Mouse (Mus musculus) heart, embryonic 15.5 days (tissue): Measurements from ENCODE around the gene Castor2. TPM values are rescaled to one million over a fixed set of nuclear protein-coding genes. Genes with fewer than 3 reads are reported as not detected.

Experiments
- ATAC-seq: fragments of 200-750 bp; cut with Nextera tagmentation; replicated peaks from 2 replicates; pipeline ENCODE4 v1.8.0; 2017; ENCODE audit warnings: low read depth, moderate TSS enrichment; ENCODE audit not compliant: insufficient number of reproducible peaks, insufficient read depth, low FRiP score
- H3K27ac ChIP-seq: fragments of 300-500 bp; sonication (generic); 2 replicates; pipeline ENCODE4 v1.5.1; 2015; ENCODE audit warnings: mild to moderate bottlenecking, inconsistent platforms
- H3K27me3 ChIP-seq: fragments of 300-500 bp; sonication (generic); 2 replicates; pipeline ENCODE4 v1.6.1; 2015; ENCODE audit warnings: inconsistent platforms
- H3K36me3 ChIP-seq: fragments of 300-500 bp; sonication (generic); 2 replicates; pipeline ENCODE4 v1.6.1; 2015; ENCODE audit warnings: mild to moderate bottlenecking, inconsistent platforms
- H3K4me1 ChIP-seq: fragments of 300-500 bp; sonication (generic); replicated peaks from 2 replicates; pipeline ENCODE4 v1.6.1; 2015; ENCODE audit warnings: inconsistent platforms
- H3K4me2 ChIP-seq: fragments of 300-500 bp; sonication (generic); 2 replicates; pipeline ENCODE4 v1.6.1; 2015; ENCODE audit warnings: inconsistent platforms, mild to moderate bottlenecking, moderate library complexity
- H3K4me3 ChIP-seq: fragments of 300-500 bp; sonication (generic); 2 replicates; pipeline ENCODE4 v1.5.1; 2015; ENCODE audit warnings: mild to moderate bottlenecking, inconsistent platforms
- H3K9ac ChIP-seq: fragments of 300-500 bp; sonication (generic); 2 replicates; pipeline ENCODE4 v1.6.1; 2015; ENCODE audit warnings: mild to moderate bottlenecking, inconsistent platforms
- H3K9me3 ChIP-seq: fragments of 300-500 bp; sonication (generic); replicated peaks from 2 replicates; pipeline ENCODE4 v1.6.1; 2016; ENCODE audit warnings: inconsistent platforms
- WGBS: fragments of 180-500 bp; shearing (Covaris S2); methylation state at CpG from one replicate; pipeline ENCODE4 v1.1.7; 2015; ENCODE audit warnings: mixed read lengths; 5-methylcytosine and 5-hydroxymethylcytosine counted together
- polyA plus RNA-seq: library from polyadenylated mRNA; unstranded; fragments of >200 nt; fragmentation: Nextera tagmentation; extraction: Ambion mirVana; gene quantifications from 2 replicates; pipeline ENCODE4 v1.2.1, GENCODE M21; 2015

Castor2 gene
- polyA plus RNA-seq = 5.0 and 6.2 TPM in 2 replicates

DNA sequence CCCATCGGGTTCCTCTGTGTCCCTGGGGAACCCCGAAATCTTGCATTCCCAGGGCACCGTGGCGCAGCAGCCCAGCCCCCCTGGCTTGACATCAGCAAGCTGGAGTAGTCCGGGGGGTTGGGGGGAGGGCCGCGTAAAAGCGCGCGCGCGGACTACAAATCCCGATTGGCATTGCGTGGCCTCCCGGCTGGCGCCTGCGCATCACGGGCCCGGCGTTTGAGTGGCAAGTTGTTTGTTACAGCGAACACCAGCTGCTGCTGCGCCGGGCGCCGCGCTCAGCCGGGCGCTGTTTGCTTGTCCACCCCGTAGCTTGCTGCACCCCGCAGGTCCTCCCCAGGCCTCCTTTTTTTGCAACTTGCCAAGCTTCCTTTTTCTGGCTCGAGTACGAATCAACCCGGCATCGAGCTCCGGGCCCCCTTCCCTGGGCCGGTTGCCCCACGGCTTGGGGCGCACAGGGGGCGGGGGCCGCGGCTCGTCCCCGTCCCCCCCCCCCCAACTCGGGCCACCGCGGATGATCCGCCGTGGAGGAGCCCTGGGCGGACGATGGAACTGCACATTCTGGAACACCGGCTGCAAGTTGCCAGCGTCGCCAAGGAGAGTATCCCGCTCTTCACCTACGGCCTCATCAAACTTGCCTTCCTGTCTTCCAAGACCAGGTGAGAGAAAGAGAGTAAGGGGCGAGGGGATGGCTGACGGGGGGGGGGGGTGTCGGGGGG, at the start of gene Castor2:
Castor2 (plus strand) TSS at position 216 of the 716 bp plus-strand sequence.
- Histone ChIP-seq H3K9ac (peak within 1 kb of the TSS; percentile 87), H3K4me1 (peaks cover 25% of the 10 kb centered on the region), H3K9me3 (no peaks in the 10 kb centered on the region), H3K4me2 (peak within 1 kb of the TSS; percentile 97), H3K36me3 (no peaks in the 10 kb centered on the region), H3K27ac (peak within 1 kb of the TSS; percentile 53), H3K27me3 (no peaks in the 10 kb centered on the region), H3K4me3 (peak within 1 kb of the TSS; percentile 87)
- under 1% methylated on average over 58 of the region's 58 CpGs for WGBS
- peak; percentile 94 for ATAC-seq

DNA sequence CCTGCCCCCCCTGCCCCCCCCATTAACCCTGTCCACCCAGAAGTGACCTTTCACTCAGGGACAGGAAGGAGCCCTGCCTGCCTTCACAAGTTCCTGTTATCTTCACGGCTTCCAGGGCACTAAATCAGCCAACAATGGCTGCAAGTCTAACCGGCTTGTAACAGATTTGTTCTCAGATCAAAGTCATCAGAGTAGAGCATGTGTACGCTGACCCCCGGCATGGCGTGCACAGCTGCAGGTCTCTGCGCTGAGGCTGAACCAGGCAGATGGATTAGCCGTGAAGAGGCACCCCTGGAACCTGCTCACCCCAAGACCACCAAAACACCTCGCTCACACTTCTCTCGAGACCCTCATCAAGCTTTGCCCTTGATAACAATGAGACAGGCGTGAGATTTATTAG, 48.8 kb upstream of the Castor2 start:
- Histone ChIP-seq H3K9ac (no peak overlapping the region), H3K9me3 (no peaks in the 10 kb centered on the region), H3K27ac (no peak overlapping the region), H3K4me3 (no peak overlapping the region), H3K4me1 (no peaks in the 10 kb centered on the region), H3K27me3 (no peaks in the 10 kb centered on the region), H3K4me2 (no peak overlapping the region), H3K36me3 (no peaks in the 10 kb centered on the region)
- 32% methylated on average over 10 of the region's 10 CpGs for WGBS
- no peak for ATAC-seq

DNA sequence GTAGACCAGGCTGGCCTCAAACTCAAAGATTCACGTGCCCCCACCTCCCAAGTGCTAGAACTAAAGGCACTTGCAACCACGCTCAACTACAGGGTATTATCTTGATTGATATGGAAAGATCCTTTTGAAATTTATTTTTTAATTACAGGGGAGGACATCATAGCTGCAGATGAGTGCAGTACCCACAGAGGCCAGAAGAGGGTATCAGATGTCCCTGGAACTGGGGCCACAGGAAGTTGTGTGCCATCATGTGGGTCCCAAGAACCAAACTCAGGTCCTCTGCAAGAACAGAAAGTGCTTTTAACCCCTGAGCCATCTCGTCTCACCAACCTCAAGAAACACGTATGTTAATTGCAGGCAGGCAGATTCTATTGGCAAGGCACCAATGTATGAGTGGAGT, 46.9 kb upstream of the Castor2 start:
- no peak for ATAC-seq
- 84% methylated on average over 4 of the region's 4 CpGs for WGBS
- no peak overlapping the region for H3K4me2 ChIP-seq
- H3K36me3 ChIP-seq = no peaks in the 10 kb centered on the region
- no peak overlapping the region for H3K4me3 ChIP-seq
- no peaks in the 10 kb centered on the region for H3K27me3 ChIP-seq
- H3K9ac ChIP-seq = no peak overlapping the region
- H3K27ac ChIP-seq = no peak overlapping the region
- no peaks in the 10 kb centered on the region for H3K4me1 ChIP-seq
- no peaks in the 10 kb centered on the region for H3K9me3 ChIP-seq

DNA sequence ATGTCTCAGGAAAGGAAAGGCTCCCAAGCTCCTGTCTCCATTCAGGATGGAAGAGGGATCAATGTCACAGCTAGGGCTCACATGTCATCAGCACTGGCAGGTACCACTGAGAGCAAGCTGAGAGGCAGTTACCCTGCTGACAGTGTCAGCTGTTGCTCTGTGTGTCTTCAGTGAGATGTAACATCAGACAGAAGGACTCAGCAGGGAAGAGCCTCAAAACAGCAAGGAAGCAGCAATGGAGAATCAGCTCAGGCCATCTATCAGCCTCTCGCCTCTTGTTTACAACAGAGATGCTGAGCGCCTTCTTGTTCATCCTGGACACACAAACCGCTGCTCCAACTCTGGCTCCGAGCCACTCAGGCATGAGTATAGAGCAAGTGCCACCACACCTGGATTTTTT, 45.0 kb upstream of the Castor2 start:
- peaks cover 4% of the 10 kb centered on the region for H3K4me1 ChIP-seq
- no peak overlapping the region for H3K27ac ChIP-seq
- H3K27me3 ChIP-seq = no peaks in the 10 kb centered on the region
- no peak overlapping the region for H3K9ac ChIP-seq
- no peaks in the 10 kb centered on the region for H3K9me3 ChIP-seq
- H3K4me2 ChIP-seq = no peak overlapping the region
- ATAC-seq = no peak
- H3K36me3 ChIP-seq = no peaks in the 10 kb centered on the region
- H3K4me3 ChIP-seq = no peak overlapping the region
- 75% methylated on average over 4 of the region's 4 CpGs for WGBS

- no peak overlapping the region for H3K27ac ChIP-seq
- no peak overlapping the region for H3K9ac ChIP-seq
- no peaks in the 10 kb centered on the region for H3K9me3 ChIP-seq
- 32% methylated on average over 13 of the region's 13 CpGs for WGBS
- no peak overlapping the region for H3K4me3 ChIP-seq
- H3K4me2 ChIP-seq = no peak overlapping the region
- H3K36me3 ChIP-seq = no peaks in the 10 kb centered on the region
- no peak for ATAC-seq
- H3K27me3 ChIP-seq = 0 out of 2 replicates have a peak, but pooled peaks cover 11% of the 10 kb centered on the region
- peaks cover 4% of the 10 kb centered on the region for H3K4me1 ChIP-seq
Measured at GRCm38 (mm10) chr5:134058793-134059352, 40.6 kb upstream of the Castor2 start.

- Histone ChIP-seq H3K4me2 (no peak overlapping the region), H3K9ac (no peak overlapping the region), H3K4me1 (peaks cover 4% of the 10 kb centered on the region), H3K9me3 (no peaks in the 10 kb centered on the region), H3K27ac (no peak overlapping the region), H3K27me3 (0 out of 2 replicates have a peak, but pooled peaks cover 11% of the 10 kb centered on the region), H3K4me3 (no peak overlapping the region), H3K36me3 (no peaks in the 10 kb centered on the region)
- ATAC-seq = peak; percentile 31; the same call in 1 of the 2 replicates
- WGBS = 40% methylated on average over 15 of the region's 15 CpGs
Measured at GRCm38 (mm10) chr5:134063362-134064064, 36.0 kb upstream of the Castor2 start.

- no peaks in the 10 kb centered on the region for H3K36me3 ChIP-seq
- H3K4me3 ChIP-seq = no peak overlapping the region
- WGBS = 27% methylated on average over 3 of the region's 3 CpGs
- no peak overlapping the region for H3K27ac ChIP-seq
- H3K9ac ChIP-seq = no peak overlapping the region
- H3K9me3 ChIP-seq = 0 out of 2 replicates have a peak, but pooled peaks cover 5% of the 10 kb centered on the region
- 0 out of 2 replicates have a peak, but pooled peaks cover 11% of the 10 kb centered on the region for H3K27me3 ChIP-seq
- ATAC-seq = no peak
- no peak overlapping the region for H3K4me2 ChIP-seq
- no peaks in the 10 kb centered on the region for H3K4me1 ChIP-seq
Measured at GRCm38 (mm10) chr5:134066261-134066660, 33.2 kb upstream of the Castor2 start.

- H3K27ac ChIP-seq = no peak overlapping the region
- H3K36me3 ChIP-seq = no peaks in the 10 kb centered on the region
- H3K9ac ChIP-seq = no peak overlapping the region
- no peak overlapping the region for H3K4me2 ChIP-seq
- no peaks in the 10 kb centered on the region for H3K27me3 ChIP-seq
- no peaks in the 10 kb centered on the region for H3K4me1 ChIP-seq
- 18% methylated on average over 1 of the region's 1 CpGs for WGBS
- H3K4me3 ChIP-seq = no peak overlapping the region
- ATAC-seq = no peak
- H3K9me3 ChIP-seq = 0 out of 2 replicates have a peak, but pooled peaks cover 5% of the 10 kb centered on the region
Measured at GRCm38 (mm10) chr5:134067924-134068323, 31.6 kb upstream of the Castor2 start.

- Histone ChIP-seq H3K27me3 (no peaks in the 10 kb centered on the region), H3K4me1 (no peaks in the 10 kb centered on the region), H3K27ac (no peak overlapping the region), H3K4me3 (no peak overlapping the region), H3K4me2 (no peak overlapping the region), H3K9ac (no peak overlapping the region), H3K9me3 (0 out of 2 replicates have a peak, but pooled peaks cover 5% of the 10 kb centered on the region), H3K36me3 (no peaks in the 10 kb centered on the region)
- ATAC-seq = no peak
- WGBS = 64% methylated on average over 17 of the region's 17 CpGs
Measured at GRCm38 (mm10) chr5:134073512-134074041, 25.9 kb upstream of the Castor2 start.

GRCm38 (mm10) chr5:134074368-134074767, 25.1 kb upstream of the Castor2 start:
- H3K9ac ChIP-seq = no peak overlapping the region
- no peaks in the 10 kb centered on the region for H3K27me3 ChIP-seq
- no peaks in the 10 kb centered on the region for H3K4me1 ChIP-seq
- H3K36me3 ChIP-seq = no peaks in the 10 kb centered on the region
- ATAC-seq = no peak
- H3K27ac ChIP-seq = no peak overlapping the region
- H3K9me3 ChIP-seq = 0 out of 2 replicates have a peak, but pooled peaks cover 5% of the 10 kb centered on the region
- H3K4me3 ChIP-seq = no peak overlapping the region
- no peak overlapping the region for H3K4me2 ChIP-seq

DNA sequence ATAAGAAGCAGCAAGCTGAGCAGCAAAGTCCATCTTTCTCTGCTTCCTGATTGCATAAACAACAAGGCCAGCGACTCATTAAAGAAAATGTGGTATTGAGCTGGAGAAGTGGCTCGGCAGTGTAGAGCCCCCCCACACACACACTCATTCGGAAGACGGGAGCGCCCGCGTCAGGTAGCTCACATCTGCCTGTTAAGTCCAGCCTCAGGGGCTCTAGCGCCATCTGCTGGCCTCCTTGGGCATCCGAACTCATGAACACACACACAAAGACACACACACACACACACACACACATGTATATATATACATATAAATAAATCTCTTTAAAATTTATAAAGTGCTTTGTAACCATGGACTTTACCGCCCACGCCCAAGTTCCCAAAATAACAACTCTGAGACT, 23.3 kb upstream of the Castor2 start:
- Histone ChIP-seq H3K4me1 (peaks cover 8% of the 10 kb centered on the region; the same call in 1 of the 2 replicates), H3K9me3 (no peaks in the 10 kb centered on the region), H3K36me3 (no peaks in the 10 kb centered on the region), H3K9ac (no peak overlapping the region), H3K4me3 (no peak overlapping the region), H3K27me3 (no peaks in the 10 kb centered on the region), H3K27ac (no peak overlapping the region), H3K4me2 (no peak overlapping the region)
- no peak for ATAC-seq
- WGBS = 89% methylated on average over 11 of the region's 11 CpGs
